Mouse (Mus musculus) neural tube, embryonic 12.5 days (tissue): ENCODE measurements around the gene Ano3. TPM values are rescaled to one million over a fixed set of nuclear protein-coding genes. Genes with fewer than 3 reads are reported as not detected.

ENCODE experiments used
- ATAC-seq: fragments of 200-750 bp; cut with Nextera tagmentation; 2 replicates; pipeline ENCODE4 v1.8.0; 2017; ENCODE audit warnings: low read depth, mild to moderate bottlenecking, moderate TSS enrichment, moderate library complexity; ENCODE audit not compliant: low FRiP score
- H3K27ac ChIP-seq: fragments of 300-500 bp; sonication (generic); 2 replicates; pipeline ENCODE4 v1.5.1; 2016
- H3K27me3 ChIP-seq: fragments of 300-500 bp; sonication (generic); replicated peaks from 2 replicates; pipeline ENCODE4 v1.6.1; 2016; ENCODE audit warnings: mild to moderate bottlenecking
- H3K36me3 ChIP-seq: fragments of 300-500 bp; sonication (generic); 2 replicates; pipeline ENCODE4 v1.6.1; 2016; ENCODE audit warnings: mild to moderate bottlenecking
- H3K4me1 ChIP-seq: fragments of 300-500 bp; sonication (generic); 2 replicates; pipeline ENCODE4 v1.6.1; 2016
- H3K4me2 ChIP-seq: fragments of 300-500 bp; sonication (generic); replicated peaks from 2 replicates; pipeline ENCODE4 v1.6.1; 2016; ENCODE audit warnings: mild to moderate bottlenecking
- H3K4me3 ChIP-seq: fragments of 300-500 bp; sonication (generic); 2 replicates; pipeline ENCODE4 v1.5.1; 2016
- H3K9ac ChIP-seq: fragments of 300-500 bp; sonication (generic); 2 replicates; pipeline ENCODE4 v1.6.1; 2016; ENCODE audit warnings: mild to moderate bottlenecking
- H3K9me3 ChIP-seq: fragments of 300-500 bp; sonication (generic); 2 replicates; pipeline ENCODE4 v1.6.1; 2016; ENCODE audit warnings: mild to moderate bottlenecking
- WGBS: fragments of 180-500 bp; shearing (Covaris S2); methylation state at CpG from one replicate; pipeline ENCODE4 v1.1.7; 2016; 5-methylcytosine and 5-hydroxymethylcytosine counted together
- polyA plus RNA-seq: library from polyadenylated mRNA; unstranded; fragments of >200 nt; fragmentation: Nextera tagmentation; extraction: Ambion mirVana; gene quantifications from 2 replicates; pipeline ENCODE4 v1.2.1, GENCODE M21; 2016

Gene Ano3
- polyA plus RNA-seq, 1 experiment from 2014 or later = 0.96 TPM

GRCm38 (mm10) chr2:110795433-110795832 is 155.3 kb downstream of the Ano3 start:
- H3K9ac ChIP-seq = no peak overlapping the region
- 91% methylated on average over 3 of the region's 3 CpGs for WGBS

GRCm38 (mm10) chr2:110787396-110787795 is 163.3 kb downstream of the Ano3 start:
- Histone ChIP-seq H3K9ac (no peak overlapping the region), H3K4me1 (no peaks in the 10 kb centered on the region), H3K27ac (no peak overlapping the region), H3K36me3 (no peaks in the 10 kb centered on the region), H3K4me2 (no peak overlapping the region), H3K27me3 (no peaks in the 10 kb centered on the region), H3K4me3 (no peak overlapping the region), H3K9me3 (no peaks in the 10 kb centered on the region)
- ATAC-seq = no peak
- 83% methylated on average over 3 of the region's 3 CpGs for WGBS

More at GRCm38 (mm10) chr2:110795433-110795832, 155.3 kb downstream of the Ano3 start:
- H3K4me3 ChIP-seq = no peak overlapping the region
- no peaks in the 10 kb centered on the region for H3K36me3 ChIP-seq
- no peak for ATAC-seq
- H3K27me3 ChIP-seq = no peaks in the 10 kb centered on the region
- H3K9me3 ChIP-seq = no peaks in the 10 kb centered on the region
- no peaks in the 10 kb centered on the region for H3K4me1 ChIP-seq
- H3K4me2 ChIP-seq = no peak overlapping the region
- no peak overlapping the region for H3K27ac ChIP-seq

DNA sequence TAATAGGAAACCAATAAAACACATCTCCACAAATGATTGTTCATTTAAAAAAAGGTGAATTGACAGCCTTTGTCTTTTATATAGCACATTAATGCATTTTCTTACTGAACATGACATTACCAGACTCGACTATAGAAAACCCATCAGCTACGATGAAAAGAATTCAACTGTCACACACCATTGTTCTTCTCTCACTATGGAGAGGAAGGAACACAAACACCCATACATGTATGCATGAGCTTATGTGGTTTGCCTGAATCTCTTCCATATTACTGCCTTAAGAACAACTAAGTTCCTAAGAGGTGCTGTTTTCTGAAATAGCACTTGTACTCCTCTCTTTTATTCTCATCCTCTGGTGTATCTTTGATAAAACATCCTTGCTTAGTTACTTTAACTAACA is 191.3 kb downstream of the Ano3 start:
- Histone ChIP-seq H3K4me3 (no peak overlapping the region), H3K9ac (no peak overlapping the region), H3K27ac (no peak overlapping the region), H3K4me1 (no peaks in the 10 kb centered on the region), H3K9me3 (no peaks in the 10 kb centered on the region), H3K36me3 (no peaks in the 10 kb centered on the region), H3K27me3 (no peaks in the 10 kb centered on the region), H3K4me2 (no peak overlapping the region)
- ATAC-seq = no peak
- 68% methylated on average over 2 of the region's 2 CpGs for WGBS

- 89% methylated on average over 2 of the region's 2 CpGs for WGBS
- Histone ChIP-seq H3K27me3 (no peaks in the 10 kb centered on the region), H3K4me1 (no peaks in the 10 kb centered on the region)
Measured at GRCm38 (mm10) chr2:110757556-110757955, 193.2 kb downstream of the Ano3 start.

DNA sequence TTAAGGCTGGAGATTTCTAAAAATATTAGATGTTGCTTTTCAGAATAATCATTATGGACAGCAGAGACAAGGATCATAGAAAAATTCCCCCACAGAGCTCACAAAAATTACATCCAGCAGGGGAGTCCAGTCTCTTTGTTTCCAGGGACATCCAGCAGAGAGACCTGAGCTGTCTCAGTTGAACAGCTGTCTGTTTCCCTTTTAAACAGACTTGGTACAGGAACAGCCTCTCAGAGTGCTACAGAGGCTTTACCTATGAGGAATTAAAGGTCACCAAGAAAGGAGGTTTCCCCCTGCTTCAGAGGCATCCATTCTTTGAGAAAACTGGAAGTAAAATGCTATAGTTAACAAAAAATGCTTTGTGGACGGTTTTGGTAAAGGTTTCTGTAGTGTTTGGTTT is 210.2 kb downstream of the Ano3 start:
- Histone ChIP-seq H3K36me3 (no peaks in the 10 kb centered on the region), H3K9me3 (no peaks in the 10 kb centered on the region), H3K9ac (no peak overlapping the region), H3K4me3 (no peak overlapping the region), H3K4me2 (no peak overlapping the region), H3K27me3 (no peaks in the 10 kb centered on the region), H3K4me1 (no peaks in the 10 kb centered on the region), H3K27ac (no peak overlapping the region)
- WGBS = 76% methylated on average over 1 of the region's 1 CpGs
- no peak for ATAC-seq

More at GRCm38 (mm10) chr2:110757556-110757955, 193.2 kb downstream of the Ano3 start:
- no peak for ATAC-seq
- no peak overlapping the region for H3K27ac ChIP-seq
- no peak overlapping the region for H3K9ac ChIP-seq
- no peak overlapping the region for H3K4me2 ChIP-seq
- no peaks in the 10 kb centered on the region for H3K9me3 ChIP-seq
- no peaks in the 10 kb centered on the region for H3K36me3 ChIP-seq
- no peak overlapping the region for H3K4me3 ChIP-seq

DNA sequence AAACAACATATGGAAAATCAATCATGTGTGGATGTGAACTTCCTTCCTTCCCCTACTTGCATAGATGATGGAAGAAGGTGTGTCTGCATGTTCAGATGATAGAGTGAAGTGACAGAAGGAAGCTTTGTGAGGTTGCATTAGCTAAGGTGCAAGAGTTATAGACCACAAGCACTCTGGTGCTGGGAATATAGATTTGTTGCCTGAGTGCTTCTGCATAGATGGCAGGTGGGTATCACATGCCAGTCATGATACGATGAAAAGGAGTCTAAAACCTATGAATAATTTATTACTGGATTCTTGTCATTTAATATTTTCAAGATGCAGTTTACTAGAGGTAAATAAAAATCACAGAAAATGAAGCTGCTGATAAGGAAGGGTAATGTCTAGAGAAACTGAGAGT is 210.9 kb downstream of the Ano3 start:
- ATAC-seq = no peak
- H3K4me2 ChIP-seq = no peak overlapping the region

DNA sequence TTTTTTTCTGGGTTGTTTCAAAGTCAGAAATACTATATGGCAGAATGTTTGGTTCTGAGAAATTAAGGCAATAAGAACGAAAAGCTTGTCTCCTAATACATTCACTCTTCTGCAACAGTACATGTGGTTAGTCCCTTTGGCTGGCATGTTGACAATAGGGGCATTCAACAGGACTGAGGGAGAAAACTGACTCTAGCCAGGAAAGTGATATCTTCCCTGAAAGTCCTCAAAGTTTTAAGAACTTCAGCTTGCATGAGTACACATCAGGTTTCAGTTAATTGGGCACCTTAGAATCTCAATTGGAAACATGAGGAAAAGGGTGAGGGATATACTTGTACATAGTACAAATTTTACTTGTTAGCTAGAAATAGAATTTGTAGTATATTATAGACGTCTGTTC is 212.7 kb downstream of the Ano3 start:
- H3K4me2 ChIP-seq = no peak overlapping the region
- H3K27ac ChIP-seq = no peak overlapping the region
- H3K4me3 ChIP-seq = no peak overlapping the region
- H3K36me3 ChIP-seq = no peaks in the 10 kb centered on the region
- no peak for ATAC-seq
- no peak overlapping the region for H3K9ac ChIP-seq
- no peaks in the 10 kb centered on the region for H3K9me3 ChIP-seq
- no peaks in the 10 kb centered on the region for H3K4me1 ChIP-seq
- WGBS = 68% methylated on average over 2 of the region's 2 CpGs
- no peaks in the 10 kb centered on the region for H3K27me3 ChIP-seq

More for the DNA sequence above, 210.9 kb downstream of the Ano3 start:
- no peaks in the 10 kb centered on the region for H3K36me3 ChIP-seq
- no peaks in the 10 kb centered on the region for H3K9me3 ChIP-seq
- no peak overlapping the region for H3K4me3 ChIP-seq
- no peaks in the 10 kb centered on the region for H3K4me1 ChIP-seq
- H3K27ac ChIP-seq = no peak overlapping the region
- WGBS = 79% methylated on average over 1 of the region's 1 CpGs
- no peak overlapping the region for H3K9ac ChIP-seq
- H3K27me3 ChIP-seq = no peaks in the 10 kb centered on the region

GRCm38 (mm10) chr2:110737236-110737635 is 213.5 kb downstream of the Ano3 start:
- Histone ChIP-seq H3K9ac (no peak overlapping the region), H3K4me3 (no peak overlapping the region), H3K27ac (no peak overlapping the region), H3K4me2 (no peak overlapping the region), H3K4me1 (no peaks in the 10 kb centered on the region), H3K36me3 (no peaks in the 10 kb centered on the region), H3K27me3 (no peaks in the 10 kb centered on the region), H3K9me3 (no peaks in the 10 kb centered on the region)
- WGBS = 82% methylated on average over 4 of the region's 4 CpGs
- ATAC-seq = no peak

DNA sequence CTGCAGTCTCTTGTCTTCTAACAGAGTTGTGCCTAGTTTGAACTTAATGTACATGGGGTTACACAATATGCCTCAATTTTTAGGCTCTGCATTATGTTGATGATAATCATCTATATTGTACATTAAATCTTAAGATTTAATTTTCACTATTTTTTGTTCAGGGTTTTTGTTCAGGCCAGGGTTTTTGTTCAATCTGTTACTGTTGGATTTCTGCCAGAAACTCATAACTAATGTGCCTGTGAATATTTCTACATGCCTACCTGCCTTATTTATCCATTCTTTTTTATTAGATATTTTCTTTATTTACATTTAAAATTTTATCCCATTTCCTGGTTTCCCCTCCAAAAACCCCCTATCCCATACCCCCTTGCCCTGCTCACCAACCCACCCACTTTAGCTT is 224.6 kb downstream of the Ano3 start:
- no peak overlapping the region for H3K27ac ChIP-seq
- H3K36me3 ChIP-seq = no peaks in the 10 kb centered on the region
- no peak overlapping the region for H3K4me2 ChIP-seq
- H3K27me3 ChIP-seq = no peaks in the 10 kb centered on the region
- H3K9me3 ChIP-seq = no peaks in the 10 kb centered on the region
- no peaks in the 10 kb centered on the region for H3K4me1 ChIP-seq
- no peak for ATAC-seq
- H3K4me3 ChIP-seq = no peak overlapping the region
- H3K9ac ChIP-seq = no peak overlapping the region

- no peaks in the 10 kb centered on the region for H3K27me3 ChIP-seq
- no peak for ATAC-seq
- no peaks in the 10 kb centered on the region for H3K36me3 ChIP-seq
- H3K4me2 ChIP-seq = no peak overlapping the region
- no peak overlapping the region for H3K9ac ChIP-seq
- WGBS = 90% methylated on average over 1 of the region's 1 CpGs
- H3K27ac ChIP-seq = no peak overlapping the region
- no peaks in the 10 kb centered on the region for H3K9me3 ChIP-seq
- no peak overlapping the region for H3K4me3 ChIP-seq
- no peaks in the 10 kb centered on the region for H3K4me1 ChIP-seq
Measured at GRCm38 (mm10) chr2:110722208-110722607, 228.5 kb downstream of the Ano3 start.

DNA sequence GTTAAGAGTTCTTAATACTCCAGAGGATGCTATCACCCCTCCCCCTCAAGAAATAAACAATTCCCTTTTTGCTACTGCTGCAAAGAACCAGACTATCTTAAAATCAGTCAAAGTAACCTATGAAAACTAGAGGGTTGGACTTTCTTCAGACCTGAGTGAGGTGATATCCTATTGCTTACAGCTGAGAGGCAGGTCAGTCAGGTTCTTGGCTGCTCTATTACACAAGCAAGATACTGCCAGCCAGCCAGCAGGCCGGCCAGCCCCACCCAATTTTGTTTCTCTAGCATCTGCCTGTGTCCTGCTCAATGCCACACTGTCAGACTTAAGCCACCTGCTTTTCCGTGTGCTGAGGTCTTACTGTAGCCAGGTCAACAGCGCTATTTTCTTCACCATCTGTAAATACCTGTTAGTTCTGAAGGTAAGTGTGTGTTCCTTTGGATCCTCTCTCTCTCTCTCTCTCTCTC is 229.4 kb downstream of the Ano3 start, which contains the start of gene Muc15:
Gene Muc15 (plus strand): TSS at position 51 of the 464 bp plus-strand sequence.
- H3K4me3 ChIP-seq = no peak within 1 kb of the TSS
- H3K4me1 ChIP-seq = no peaks in the 10 kb centered on the region
- H3K36me3 ChIP-seq = no peaks in the 10 kb centered on the region
- no peaks in the 10 kb centered on the region for H3K27me3 ChIP-seq
- H3K27ac ChIP-seq = no peak within 1 kb of the TSS
- no peaks in the 10 kb centered on the region for H3K9me3 ChIP-seq
- WGBS = 66% methylated on average over 3 of the region's 3 CpGs
- no peak within 1 kb of the TSS for H3K4me2 ChIP-seq
- no peak for ATAC-seq
- H3K9ac ChIP-seq = no peak within 1 kb of the TSS

- Histone ChIP-seq H3K27me3 (no peaks in the 10 kb centered on the region), H3K9ac (no peak overlapping the region), H3K9me3 (no peaks in the 10 kb centered on the region), H3K27ac (no peak overlapping the region), H3K4me2 (no peak overlapping the region), H3K4me1 (no peaks in the 10 kb centered on the region), H3K4me3 (no peak overlapping the region), H3K36me3 (no peaks in the 10 kb centered on the region)
- ATAC-seq = no peak
Measured at GRCm38 (mm10) chr2:110719051-110719450, 231.7 kb downstream of the Ano3 start.

DNA sequence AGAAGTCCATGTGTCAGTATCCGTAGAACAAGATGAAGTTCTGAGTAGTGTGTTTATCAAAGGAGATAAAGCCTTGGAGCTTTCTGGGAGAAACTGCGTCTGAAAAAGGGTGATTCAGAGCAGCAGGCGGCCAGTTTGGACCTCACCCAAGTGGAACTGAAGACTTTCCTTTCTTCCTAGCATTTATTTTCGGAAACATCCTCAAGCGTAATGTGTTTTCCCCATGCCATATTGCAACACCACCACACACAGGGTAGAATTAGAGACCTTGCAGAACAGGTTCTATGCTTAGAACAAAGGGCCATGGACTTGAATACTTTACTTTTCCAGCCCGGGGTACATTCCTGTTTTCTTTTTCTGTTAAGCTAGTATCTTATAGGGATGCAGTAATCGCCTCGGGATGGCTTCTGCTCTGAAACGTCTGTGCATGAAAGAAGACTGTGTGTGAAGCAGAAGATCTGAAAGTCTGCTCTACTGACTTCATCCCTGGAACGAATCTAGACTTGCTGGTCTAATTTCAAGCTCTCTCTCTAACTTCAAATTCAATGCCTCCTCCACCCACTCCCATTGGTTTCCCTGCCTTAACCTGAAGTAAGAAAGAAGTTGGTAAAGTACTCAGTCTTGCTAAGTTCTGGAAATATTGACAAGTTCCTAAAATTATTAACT is 240.5 kb downstream of the Ano3 start:
- no peaks in the 10 kb centered on the region for H3K4me1 ChIP-seq
- H3K27ac ChIP-seq = no peak overlapping the region
- ATAC-seq = no peak
- no peaks in the 10 kb centered on the region for H3K9me3 ChIP-seq
- H3K36me3 ChIP-seq = no peaks in the 10 kb centered on the region
- no peak overlapping the region for H3K9ac ChIP-seq
- H3K4me2 ChIP-seq = no peak overlapping the region
- no peak overlapping the region for H3K4me3 ChIP-seq
- WGBS = 90% methylated on average over 10 of the region's 10 CpGs
- H3K27me3 ChIP-seq = no peaks in the 10 kb centered on the region
